Mouse (Mus musculus) MEL-GATA-1-ER (cell line): ENCODE data around the gene Nsd2.
"Not testable (repeated sequence)": the region's sequence is repeated elsewhere in the genome, so short reads cannot be mapped to it uniquely, and the experiment has no call there.

Experiments used
- DNase-seq: peaks from one replicate; pipeline ENCODE4 v3.0.0-alpha.2; 2012; ENCODE audit warnings: low read depth; ENCODE audit errors: extremely low read depth

The Nsd2 gene

GRCm38 (mm10) chr5:33932413-33932812, 111.9 kb downstream of the Nsd2 start:
- DNase-seq = no peak

GRCm38 (mm10) chr5:33934081-33934480, 113.6 kb downstream of the Nsd2 start:
- DNase-seq = no peak

GRCm38 (mm10) chr5:33934877-33935276, 114.4 kb downstream of the Nsd2 start:
- DNase-seq = no peak

DNA sequence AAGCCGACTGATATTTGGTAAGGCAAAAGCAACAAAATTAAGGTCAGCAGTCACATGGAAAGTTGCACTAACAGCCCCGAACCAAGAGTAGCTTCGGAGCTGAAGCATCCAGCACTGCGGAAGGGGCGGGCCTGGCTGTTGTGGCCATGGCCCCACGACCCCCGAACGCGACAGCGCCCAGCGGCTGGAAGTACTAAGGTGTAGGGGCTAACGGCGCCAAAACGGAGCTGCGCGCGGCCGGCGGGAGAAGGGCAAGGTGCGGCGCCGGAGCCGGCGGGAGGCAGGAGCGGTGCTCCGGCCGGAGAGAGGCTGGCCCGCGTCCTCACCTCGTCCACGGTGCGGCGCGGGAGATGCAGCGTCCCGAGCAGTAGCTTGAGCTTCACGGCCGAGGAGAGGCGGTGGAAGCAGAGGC, 115.2 kb downstream of the Nsd2 start:
- no peak for DNase-seq

- DNase-seq = peak; percentile 98
These were observed 115.7 kb downstream of the Nsd2 start, which contains the start of gene Nelfa for GRCm38 (mm10) chr5:33936120-33936707. Gene Nelfa (minus strand): TSS chr5:33936413.

DNA sequence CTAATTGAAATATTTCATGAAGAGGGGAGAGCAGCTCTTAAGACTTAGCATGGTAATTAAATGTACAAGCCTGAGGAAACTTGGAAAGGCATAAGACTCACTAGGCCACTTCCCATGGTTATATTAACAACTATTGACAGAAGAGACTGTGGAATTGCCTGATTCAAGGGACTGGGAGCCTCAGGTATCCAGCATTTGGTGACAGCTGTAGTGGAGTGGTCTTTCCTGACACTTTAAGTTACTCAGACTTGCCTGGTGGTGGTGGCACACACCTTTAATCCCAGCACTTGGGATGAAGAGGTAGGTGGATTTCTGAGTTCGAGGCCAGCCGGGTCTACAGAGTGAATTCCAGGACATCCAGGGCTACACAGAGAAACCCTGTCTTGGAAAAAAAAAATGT, 116.7 kb downstream of the Nsd2 start:
- no peak for DNase-seq

GRCm38 (mm10) chr5:33938448-33938847, 117.9 kb downstream of the Nsd2 start:
- peak; percentile 83 for DNase-seq

- not testable (repeated sequence) for DNase-seq
These were observed 126.5 kb downstream of the Nsd2 start for GRCm38 (mm10) chr5:33947035-33947434.
